Mouse (Mus musculus) spleen, adult 2 months (tissue): Measurements from ENCODE around the gene Ms4a8a.

Experiments used
- CTCF ChIP-seq: fragments of 200-500 bp; IDR thresholded peaks from 2 replicates; pipeline ENCODE4 v1.5.1; 2011; ENCODE audit warnings: mild to moderate bottlenecking, inconsistent platforms; ENCODE audit not compliant: insufficient read depth, insufficient read length, insufficient replicate concordance; ENCODE audit errors: extremely low read depth
- POLR2A ChIP-seq: fragments of 200-500 bp; IDR thresholded peaks from 2 replicates; pipeline ENCODE4 v1.6.1; 2011; ENCODE audit warnings: low read depth, low read length, inconsistent platforms

DNA sequence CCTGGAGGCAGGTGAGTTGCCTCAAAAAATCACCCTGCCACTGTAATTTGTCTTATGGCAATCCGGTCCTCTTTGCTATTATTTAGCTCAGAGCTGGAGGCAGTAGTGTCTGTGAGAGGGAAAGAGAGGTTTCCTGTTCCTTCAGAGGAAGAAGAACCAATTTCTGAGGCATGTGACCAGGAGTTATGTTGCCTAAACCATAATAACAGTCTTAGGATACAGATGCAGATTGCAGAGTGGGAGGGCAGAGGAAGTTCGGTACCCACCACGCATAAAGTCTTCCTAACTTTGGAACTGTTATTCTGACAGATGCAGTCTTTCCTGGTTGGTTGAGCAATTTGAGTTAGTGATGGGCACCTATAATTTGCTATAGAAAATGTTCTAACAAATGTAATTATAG is 17.5 kb upstream of the Ms4a8a start:
- TF ChIP-seq CTCF = no peak
- TF ChIP-seq POLR2A = no peak
